Mouse (Mus musculus) liver, embryonic 14.5 days (tissue): ENCODE data around the gene Adamtsl5. TPM values are rescaled to one million over a fixed set of nuclear protein-coding genes. Genes with fewer than 3 reads are reported as not detected.

ENCODE experiments used
- ATAC-seq: fragments of 200-750 bp; cut with Nextera tagmentation; 2 replicates; pipeline ENCODE4 v1.8.0; 2017; ENCODE audit warnings: moderate number of reproducible peaks, mild to moderate bottlenecking, moderate library complexity; ENCODE audit not compliant: insufficient read depth
- DNase-seq, 3 experiments: peaks; one replicate each; pipeline ENCODE4 v3.0.0-alpha.2; 2012 to 2013; ENCODE audit warnings: low read depth in 3 of 3, low spot score in 3 of 3
- H3K27ac ChIP-seq: fragments of 300-500 bp; sonication (generic); 2 replicates; pipeline ENCODE4 v1.5.1; 2014; ENCODE audit warnings: moderate library complexity, mild to moderate bottlenecking, control low read depth, inconsistent platforms
- H3K27me3 ChIP-seq: fragments of 300-500 bp; sonication (generic); 2 replicates; pipeline ENCODE4 v1.6.1; 2014; ENCODE audit warnings: mild to moderate bottlenecking, low read length, moderate library complexity; ENCODE audit not compliant: control insufficient read depth, insufficient read depth
- H3K36me3 ChIP-seq: fragments of 300-500 bp; sonication (generic); replicated peaks from 2 replicates; pipeline ENCODE4 v1.6.1; 2014; ENCODE audit warnings: low read depth; ENCODE audit not compliant: control insufficient read depth, insufficient read depth
- H3K4me1 ChIP-seq, 2 experiments: fragments of 200-500 bp in 1 of 2; fragments of 300-500 bp in 1 of 2; sonication (generic) in 1 of 2; replicated peaks; 2 replicates each; pipeline ENCODE4 v1.6.1; 2012 to 2014; ENCODE audit warnings: antibody characterized with exemption in 1 of 2, inconsistent platforms in 1 of 2, low read length in 1 of 2; ENCODE audit not compliant: control insufficient read depth in 2 of 2, insufficient read depth in 2 of 2
- H3K4me2 ChIP-seq: fragments of 300-500 bp; sonication (generic); 2 replicates; pipeline ENCODE4 v1.6.1; 2014; ENCODE audit warnings: low read depth, mild to moderate bottlenecking, control low read depth, moderate library complexity
- H3K4me3 ChIP-seq, 2 experiments: fragments of 200-500 bp in 1 of 2; fragments of 300-500 bp in 1 of 2; sonication (generic) in 1 of 2; 2 replicates each; pipeline ENCODE4 v1.5.1; 2012 to 2014; ENCODE audit warnings: low read depth in 2 of 2, low read length in 2 of 2, mild to moderate bottlenecking in 2 of 2, control low read depth in 1 of 2, inconsistent platforms in 1 of 2, moderate library complexity in 1 of 2; ENCODE audit not compliant: insufficient read depth in 1 of 2
- H3K9ac ChIP-seq: fragments of 300-500 bp; sonication (generic); replicated peaks from 2 replicates; pipeline ENCODE4 v1.6.1; 2014; ENCODE audit warnings: mild to moderate bottlenecking, control low read depth, moderate library complexity
- H3K9me3 ChIP-seq: fragments of 300-500 bp; sonication (generic); 2 replicates; pipeline ENCODE4 v1.6.1; 2016; ENCODE audit warnings: low read length, mixed read lengths; ENCODE audit not compliant: control insufficient read depth
- CTCF ChIP-seq: IDR thresholded peaks from 2 replicates; pipeline ENCODE4 v1.5.1; 2016; ENCODE audit warnings: antibody characterized with exemption, low read depth, control low read depth
- EP300 ChIP-seq: IDR thresholded peaks from 2 replicates; pipeline ENCODE4 v1.6.1; 2016; ENCODE audit warnings: antibody characterized with exemption, low read depth
- WGBS: fragments of 180-500 bp; shearing (Covaris S2); extraction: QIAGEN DNeasy Blood & Tissue Kit; methylation state at CpG from one replicate; pipeline ENCODE4 v1.1.7; 2014; ENCODE audit not compliant: insufficient replicate concordance; 5-methylcytosine and 5-hydroxymethylcytosine counted together
- polyA plus RNA-seq, 2 experiments: library from polyadenylated mRNA; depleted of rRNA in 1 of 2; stranded (reverse) in 1 of 2; unstranded in 1 of 2; fragments of >200 nt; fragmentation: Nextera tagmentation in 1 of 2; extraction: Ambion mirVana in 1 of 2; gene quantifications; 2 replicates each; pipeline versions ENCODE4 v1.2.1 to v1.2.3; 2012 to 2014

Gene Adamtsl5
- polyA plus RNA-seq, 2 experiments = 1.3 to 1.9 TPM

GRCm38 (mm10) chr10:80325045-80325444 lies 23.2 kb downstream of the Adamtsl5 start:
- H3K36me3 ChIP-seq = no peaks in the 10 kb centered on the region
- H3K4me1 ChIP-seq = peaks cover 5 to 12% of the 10 kb centered on the region in 2 experiments
- no peak for ATAC-seq
- TF ChIP-seq EP300 = no peak
- no peak for TF ChIP-seq CTCF
- no peak for DNase-seq
- no peak overlapping the region for H3K9ac ChIP-seq
- WGBS = 78% methylated on average over 21 of the region's 21 CpGs
- no peak overlapping the region for H3K4me2 ChIP-seq
- no peak overlapping the region for H3K27ac ChIP-seq
- no peaks in the 10 kb centered on the region for H3K9me3 ChIP-seq
- H3K27me3 ChIP-seq = no peaks in the 10 kb centered on the region
- no peak overlapping the region for H3K4me3 ChIP-seq

GRCm38 (mm10) chr10:80324120-80325037 lies 23.8 kb downstream of the Adamtsl5 start:
- Histone ChIP-seq H3K27me3 (no peaks in the 10 kb centered on the region), H3K4me3 (peak overlapping the region in 1 of 2 experiments; percentile 74; a peak in 1 of 4 replicates), H3K27ac (peak overlapping the region; percentile 43; the same call in 1 of the 2 replicates), H3K4me1 (peaks cover 7 to 13% of the 10 kb centered on the region in 2 experiments), H3K9ac (no peak overlapping the region; the same call in 1 of the 2 replicates), H3K4me2 (peak overlapping the region; percentile 96), H3K9me3 (no peaks in the 10 kb centered on the region), H3K36me3 (no peaks in the 10 kb centered on the region)
- DNase-seq (no peak), ATAC-seq (0 out of 2 replicates have a peak, but pooled peaks have one; percentile 1)
- whole genome bisulfite sequencing = 72% methylated on average over 17 of the region's 17 CpGs
- no peak for TF ChIP-seq EP300
- TF ChIP-seq CTCF = no peak

- H3K4me1 ChIP-seq = peaks cover 10 to 11% of the 10 kb centered on the region in 2 experiments
- no peak for TF ChIP-seq EP300
- TF ChIP-seq CTCF = 0 out of 2 replicates have a peak, but pooled peaks have one; percentile 8
- no peaks in the 10 kb centered on the region for H3K27me3 ChIP-seq
- ATAC-seq (peak; percentile 74), DNase-seq (peak in 2 of 3 experiments; percentile 54 to 66)
- H3K4me3 ChIP-seq = peak overlapping the region; percentile 72 to 74
- WGBS = under 1% methylated on average over 44 of the region's 46 CpGs
- peak overlapping the region; percentile 96 for H3K4me2 ChIP-seq
- H3K9me3 ChIP-seq = no peaks in the 10 kb centered on the region
- H3K9ac ChIP-seq = peak overlapping the region; percentile 60
- peaks cover 3% of the 10 kb centered on the region; the same call in 1 of the 2 replicates for H3K36me3 ChIP-seq
- H3K27ac ChIP-seq = peak overlapping the region; percentile 43
These were observed 24.7 kb downstream of the Adamtsl5 start for GRCm38 (mm10) chr10:80323261-80324119.

GRCm38 (mm10) chr10:80322811-80323211 lies 25.4 kb downstream of the Adamtsl5 start:
- peak; percentile 22; the same call in 1 of the 2 replicates for ATAC-seq
- TF ChIP-seq EP300 (no peak), CTCF (peak; percentile 44)

More at GRCm38 (mm10) chr10:80322811-80323211, 25.4 kb downstream of the Adamtsl5 start:
- H3K4me2 ChIP-seq = peak overlapping the region; percentile 96
- no peaks in the 10 kb centered on the region for H3K9me3 ChIP-seq
- peaks cover 10 to 11% of the 10 kb centered on the region in 2 experiments for H3K4me1 ChIP-seq
- H3K27ac ChIP-seq = peak overlapping the region; percentile 43
- H3K36me3 ChIP-seq = peaks cover 7% of the 10 kb centered on the region; the same call in 1 of the 2 replicates
- H3K4me3 ChIP-seq = peak overlapping the region; percentile 72 to 74
- DNase-seq = no peak
- WGBS = 4% methylated on average over 28 of the region's 28 CpGs
- H3K9ac ChIP-seq = peak overlapping the region; percentile 60
- no peaks in the 10 kb centered on the region for H3K27me3 ChIP-seq
